Mouse (Mus musculus): ENCODE measurements at regions not wholly inside any gene's neighbourhood (a gene's known extent, or its start where the extent isn't known, plus 50 kb on each side); places are given as distances from the start of the nearest gene placed in this dataset.

DNA sequence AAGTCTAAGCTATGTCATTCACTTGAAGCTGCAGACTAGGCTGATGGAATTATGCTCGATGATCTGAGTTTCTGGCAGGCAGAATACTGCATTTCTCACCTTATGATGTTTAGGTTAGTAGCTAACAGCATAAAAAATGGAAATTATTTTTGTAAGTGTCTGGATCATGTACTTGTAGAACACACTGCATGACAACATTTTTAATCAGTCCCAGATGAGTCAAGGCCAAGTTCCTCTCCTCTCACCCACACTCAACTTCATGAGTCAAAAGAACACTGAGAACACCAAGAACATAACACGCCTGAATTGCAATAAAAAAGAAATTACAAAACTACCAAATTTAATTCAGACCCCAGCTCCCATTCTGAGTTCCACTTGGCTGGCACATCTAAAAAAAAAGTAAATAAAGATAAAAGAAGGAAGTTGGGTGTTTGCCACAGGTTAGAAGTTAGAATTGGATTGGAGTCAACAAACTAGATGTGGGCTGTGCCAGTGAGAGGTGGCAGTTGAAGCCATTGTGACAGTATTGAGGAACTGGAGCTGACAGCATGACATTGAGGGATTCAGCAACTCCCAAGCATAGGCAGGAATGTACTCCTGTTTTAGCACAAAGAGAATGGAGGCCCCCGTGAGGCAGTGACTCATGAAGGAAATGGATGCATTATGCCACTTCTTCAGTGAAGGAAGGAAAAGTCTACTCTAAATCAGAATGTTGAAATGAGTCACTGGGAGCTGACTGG is 222.8 kb upstream of the 4931408C20Rik start:
- peak in 1 of 2 experiments; percentile 0 for DNase-seq

GRCm38 (mm10) chr1:26902306-26902705 is 215.0 kb upstream of the 4931408C20Rik start:
- peak; percentile 15 to 36 for DNase-seq

DNA sequence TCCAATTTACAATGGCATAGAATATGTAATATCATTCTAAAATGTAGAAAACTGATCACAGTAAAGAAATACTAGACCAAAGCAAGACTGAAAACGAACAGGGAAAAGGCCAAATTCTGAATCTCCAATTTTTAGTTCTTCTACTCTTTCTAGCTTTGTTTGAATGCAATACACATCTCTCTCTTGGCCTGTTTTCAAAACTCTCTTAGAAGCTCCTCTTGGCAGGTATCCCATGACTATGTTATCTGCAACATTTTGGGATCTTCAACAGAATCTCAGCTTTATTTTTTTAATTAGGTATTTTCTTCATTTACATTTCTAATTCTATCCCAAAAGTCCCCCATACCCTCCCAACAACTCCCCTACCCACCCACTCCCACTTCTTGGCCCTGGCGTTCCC is 170.2 kb upstream of the 4931408C20Rik start:
- no peak for DNase-seq

- DNase-seq = no peak
Measured at GRCm38 (mm10) chr1:26853802-26854201, 166.5 kb upstream of the 4931408C20Rik start.

GRCm38 (mm10) chr1:26809259-26809658 is 122.0 kb upstream of the 4931408C20Rik start:
- no peak for DNase-seq

GRCm38 (mm10) chr1:26765076-26765475 is 77.8 kb upstream of the 4931408C20Rik start:
- no peak for DNase-seq
